Mouse (Mus musculus): Measurements from ENCODE around the gene Mif.

- peak; percentile 78 for TF ChIP-seq CTCF (IDR thresholded peaks at IDR 0.05; ENCODE audit: low read depth)
- TF ChIP-seq EP300 (IDR thresholded peaks at IDR 0.05; ENCODE audit: low read depth), result no peak
Observed at GRCm38 (mm10) chr10:75883232-75883552, 23.2 kb upstream of the Mif start.
